Mouse (Mus musculus) intestine, embryonic 16.5 days (tissue): ENCODE measurements around the gene Kif3a. TPM values are rescaled to one million over a fixed set of nuclear protein-coding genes. Genes with fewer than 3 reads are reported as not detected.

Source experiments
- ATAC-seq: fragments of 200-750 bp; cut with Nextera tagmentation; 2 replicates; pipeline ENCODE4 v1.8.0; 2017; ENCODE audit warnings: moderate TSS enrichment, moderate library complexity
- H3K27ac ChIP-seq: fragments of 300-500 bp; sonication (generic); 2 replicates; pipeline ENCODE4 v1.5.1; 2014; ENCODE audit warnings: mild to moderate bottlenecking, low read length
- H3K27me3 ChIP-seq: fragments of 300-500 bp; sonication (generic); replicated peaks from 2 replicates; pipeline ENCODE4 v1.6.1; 2014; ENCODE audit warnings: low read length, control low read depth, mixed read lengths; ENCODE audit not compliant: control insufficient read depth, insufficient read depth
- H3K36me3 ChIP-seq: fragments of 300-500 bp; sonication (generic); 2 replicates; pipeline ENCODE4 v1.6.1; 2014; ENCODE audit warnings: low read length, control low read depth; ENCODE audit not compliant: control insufficient read depth, insufficient read depth
- H3K4me1 ChIP-seq: fragments of 300-500 bp; sonication (generic); 2 replicates; pipeline ENCODE4 v1.6.1; 2014; ENCODE audit warnings: low read length, control low read depth, mixed read lengths; ENCODE audit not compliant: control insufficient read depth, insufficient read depth
- H3K4me2 ChIP-seq: fragments of 300-500 bp; sonication (generic); 2 replicates; pipeline ENCODE4 v1.6.1; 2014; ENCODE audit warnings: low read depth, low read length, control low read depth
- H3K4me3 ChIP-seq: fragments of 300-500 bp; sonication (generic); 2 replicates; pipeline ENCODE4 v1.5.1; 2014; ENCODE audit warnings: mild to moderate bottlenecking, low read length
- H3K9ac ChIP-seq: fragments of 300-500 bp; sonication (generic); 2 replicates; pipeline ENCODE4 v1.6.1; 2014; ENCODE audit warnings: low read depth, low read length
- H3K9me3 ChIP-seq: fragments of 300-500 bp; sonication (generic); 2 replicates; pipeline ENCODE4 v1.6.1; 2016; ENCODE audit warnings: low read length, control low read depth; ENCODE audit not compliant: control insufficient read depth
- whole genome bisulfite sequencing: fragments of 180-500 bp; shearing (Covaris S2); extraction: QIAGEN DNeasy Blood & Tissue Kit; methylation state at CpG from one replicate; pipeline ENCODE4 v1.1.7; 2014; 5-methylcytosine and 5-hydroxymethylcytosine counted together
- polyA plus RNA-seq: library from polyadenylated mRNA; unstranded; fragments of >200 nt; fragmentation: Nextera tagmentation; extraction: Ambion mirVana; gene quantifications from 2 replicates; pipeline ENCODE4 v1.2.1, GENCODE M21; 2015

The Kif3a gene
- polyA plus RNA-seq, 1 experiment from 2014 or later: 42.3 TPM

- H3K27ac ChIP-seq: no peak overlapping the region
- H3K36me3 ChIP-seq: no peaks in the 10 kb centered on the region
- no peak overlapping the region for H3K9ac ChIP-seq
- 0 out of 2 replicates have a peak, but pooled peaks cover 2% of the 10 kb centered on the region for H3K4me1 ChIP-seq
- no peaks in the 10 kb centered on the region for H3K27me3 ChIP-seq
- H3K4me2 ChIP-seq: no peak overlapping the region
- WGBS: 91% methylated on average over 3 of the region's 3 CpGs
- ATAC-seq: no peak
- H3K4me3 ChIP-seq: no peak overlapping the region
- no peaks in the 10 kb centered on the region for H3K9me3 ChIP-seq
Measured at GRCm38 (mm10) chr11:53604983-53605382, 37.8 kb downstream of the Kif3a start.

- H3K27ac ChIP-seq: no peak overlapping the region
- 0 out of 2 replicates have a peak, but pooled peaks cover 2% of the 10 kb centered on the region for H3K4me1 ChIP-seq
- no peak overlapping the region for H3K4me3 ChIP-seq
- no peaks in the 10 kb centered on the region for H3K27me3 ChIP-seq
- WGBS: 11% methylated on average over 12 of the region's 12 CpGs
- ATAC-seq: no peak
- H3K36me3 ChIP-seq: no peaks in the 10 kb centered on the region
- H3K9ac ChIP-seq: no peak overlapping the region
- H3K9me3 ChIP-seq: no peaks in the 10 kb centered on the region
- no peak overlapping the region for H3K4me2 ChIP-seq
Measured at GRCm38 (mm10) chr11:53605609-53606008, 38.4 kb downstream of the Kif3a start.

GRCm38 (mm10) chr11:53609231-53609630, 42.1 kb downstream of the Kif3a start:
- no peak overlapping the region for H3K4me3 ChIP-seq
- H3K9me3 ChIP-seq: no peaks in the 10 kb centered on the region
- H3K9ac ChIP-seq: no peak overlapping the region
- H3K4me1 ChIP-seq: 0 out of 2 replicates have a peak, but pooled peaks cover 2% of the 10 kb centered on the region
- ATAC-seq: no peak
- no peaks in the 10 kb centered on the region for H3K27me3 ChIP-seq
- 76% methylated on average over 6 of the region's 6 CpGs for WGBS
- H3K4me2 ChIP-seq: no peak overlapping the region
- H3K27ac ChIP-seq: no peak overlapping the region
- no peaks in the 10 kb centered on the region for H3K36me3 ChIP-seq

GRCm38 (mm10) chr11:53609672-53610071, 42.5 kb downstream of the Kif3a start:
- Histone ChIP-seq H3K36me3 (no peaks in the 10 kb centered on the region), H3K4me2 (no peak overlapping the region), H3K4me3 (no peak overlapping the region), H3K27ac (no peak overlapping the region), H3K9me3 (no peaks in the 10 kb centered on the region), H3K4me1 (0 out of 2 replicates have a peak, but pooled peaks cover 2% of the 10 kb centered on the region), H3K9ac (no peak overlapping the region), H3K27me3 (no peaks in the 10 kb centered on the region)
- 82% methylated on average over 3 of the region's 3 CpGs for WGBS
- ATAC-seq: no peak

- ATAC-seq: no peak
- no peaks in the 10 kb centered on the region for H3K27me3 ChIP-seq
- H3K9me3 ChIP-seq: no peaks in the 10 kb centered on the region
- no peaks in the 10 kb centered on the region for H3K4me1 ChIP-seq
- no peak overlapping the region for H3K9ac ChIP-seq
- H3K27ac ChIP-seq: no peak overlapping the region
- no peak overlapping the region for H3K4me2 ChIP-seq
- no peak overlapping the region for H3K4me3 ChIP-seq
- 53% methylated on average over 6 of the region's 6 CpGs for WGBS
- H3K36me3 ChIP-seq: no peaks in the 10 kb centered on the region
Measured at GRCm38 (mm10) chr11:53615172-53615571, 48.0 kb downstream of the Kif3a start.

- Histone ChIP-seq H3K4me1 (no peaks in the 10 kb centered on the region), H3K9me3 (no peaks in the 10 kb centered on the region), H3K4me3 (no peak overlapping the region), H3K9ac (no peak overlapping the region), H3K27me3 (no peaks in the 10 kb centered on the region), H3K36me3 (no peaks in the 10 kb centered on the region), H3K27ac (no peak overlapping the region), H3K4me2 (no peak overlapping the region)
- ATAC-seq: no peak
- WGBS: 89% methylated on average over 8 of the region's 8 CpGs
Measured at GRCm38 (mm10) chr11:53615575-53615974, 48.4 kb downstream of the Kif3a start.

GRCm38 (mm10) chr11:53616748-53617558, 49.8 kb downstream of the Kif3a start:
- no peak for ATAC-seq
- Histone ChIP-seq H3K27ac (no peak overlapping the region), H3K4me3 (no peak overlapping the region), H3K9me3 (no peaks in the 10 kb centered on the region), H3K9ac (no peak overlapping the region), H3K36me3 (no peaks in the 10 kb centered on the region), H3K27me3 (no peaks in the 10 kb centered on the region), H3K4me1 (no peaks in the 10 kb centered on the region), H3K4me2 (no peak overlapping the region)
- 61% methylated on average over 8 of the region's 8 CpGs for WGBS

GRCm38 (mm10) chr11:53617562-53618109, 50.5 kb downstream of the Kif3a start:
- Histone ChIP-seq H3K4me1 (no peaks in the 10 kb centered on the region), H3K9me3 (no peaks in the 10 kb centered on the region), H3K36me3 (no peaks in the 10 kb centered on the region), H3K27ac (no peak overlapping the region), H3K4me2 (no peak overlapping the region), H3K9ac (no peak overlapping the region), H3K4me3 (no peak overlapping the region), H3K27me3 (no peaks in the 10 kb centered on the region)
- no peak for ATAC-seq
- WGBS: 69% methylated on average over 4 of the region's 4 CpGs

GRCm38 (mm10) chr11:53618619-53619198, 51.5 kb downstream of the Kif3a start, which contains the start of gene Il4:
Gene Il4, minus strand, starts transcription at chr11:53618669.
- ATAC-seq: no peak
- H3K27ac ChIP-seq: no peak within 1 kb of the TSS

More at GRCm38 (mm10) chr11:53618619-53619198, 51.5 kb downstream of the Kif3a start, which contains the start of gene Il4:
- no peak within 1 kb of the TSS for H3K4me3 ChIP-seq
- 69% methylated on average over 7 of the region's 7 CpGs for WGBS
- no peaks in the 10 kb centered on the region for H3K4me1 ChIP-seq
- H3K4me2 ChIP-seq: no peak within 1 kb of the TSS
- no peak within 1 kb of the TSS for H3K9ac ChIP-seq
- no peaks in the 10 kb centered on the region for H3K36me3 ChIP-seq
- H3K27me3 ChIP-seq: no peaks in the 10 kb centered on the region
- no peaks in the 10 kb centered on the region for H3K9me3 ChIP-seq
